Mouse (Mus musculus) cortical plate, adult 2 months (tissue): ENCODE results near the gene Dcst2.

Experiments used
- CTCF ChIP-seq: fragments of 200-500 bp; IDR thresholded peaks from 2 replicates; pipeline ENCODE4 v1.5.1; 2011; ENCODE audit warnings: mild to moderate bottlenecking, control low read depth, low read length; ENCODE audit not compliant: insufficient read depth; ENCODE audit errors: extremely low read depth
- POLR2A ChIP-seq: fragments of 200-500 bp; IDR thresholded peaks from 2 replicates; pipeline ENCODE4 v1.6.1; 2011; ENCODE audit warnings: mild to moderate bottlenecking, low read length, control low read depth; ENCODE audit not compliant: insufficient read depth; ENCODE audit errors: extremely low read depth

- no peak for TF ChIP-seq CTCF
- TF ChIP-seq POLR2A, result no peak
Observed at GRCm38 (mm10) chr3:89425141-89425525, 63.4 kb downstream of the Dcst2 start.
